Mouse (Mus musculus): Measurements from ENCODE around the gene Mau2.

DNA sequence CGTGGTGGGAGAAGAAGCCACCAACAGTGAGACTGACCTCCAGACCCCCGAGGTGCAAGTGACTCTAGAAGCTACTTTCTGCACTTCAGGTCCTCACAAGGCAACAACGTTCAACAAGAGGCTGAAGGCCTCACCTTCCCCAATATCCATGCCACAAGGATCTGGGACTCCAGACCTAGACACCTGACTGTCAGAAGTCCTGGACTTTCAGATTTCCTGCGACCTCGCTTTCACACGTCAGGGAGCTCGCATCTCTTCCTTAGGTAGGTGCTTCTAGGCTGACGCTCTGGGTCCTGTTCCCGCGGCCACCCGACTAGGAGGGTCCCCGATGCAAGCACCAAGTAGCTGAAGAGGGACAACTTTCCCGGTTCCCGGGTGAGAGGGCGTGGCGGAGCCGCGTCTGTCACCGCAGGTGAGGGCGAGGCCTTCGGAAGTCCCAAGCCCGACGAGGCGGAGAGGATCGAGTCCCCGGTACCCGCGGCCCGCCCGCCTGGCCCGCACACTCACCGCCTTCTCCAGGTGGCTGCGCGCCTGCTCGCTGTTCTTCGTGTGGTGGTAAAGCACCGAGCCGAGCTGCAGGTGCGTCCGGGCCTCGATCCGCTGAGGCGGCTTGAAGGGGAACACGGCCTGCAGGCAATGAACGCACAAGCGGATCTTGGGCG is 518 bp downstream of the Mau2 start:
- TF ChIP-seq CTCF (IDR thresholded peaks at IDR 0.05; ENCODE audit: borderline replicate concordance, insufficient read depth, low read length) (no peak), POLR2A (IDR thresholded peaks at IDR 0.05; ENCODE audit: low read depth, low read length) (no peak)

Data from embryonic fibroblast, embryonic 13.5 days (primary cell).